Mouse (Mus musculus): ENCODE results near the gene Emg1. TPM values are rescaled to one million over a fixed set of nuclear protein-coding genes. Genes with fewer than 3 reads are reported as not detected.
"Not testable (repeated sequence)": the region's sequence is repeated elsewhere in the genome, so short reads cannot be mapped to it uniquely, and the experiment has no call there.

The Emg1 gene
- polyA plus RNA-seq, 1 experiment from 2014 or later = 118 TPM

DNA sequence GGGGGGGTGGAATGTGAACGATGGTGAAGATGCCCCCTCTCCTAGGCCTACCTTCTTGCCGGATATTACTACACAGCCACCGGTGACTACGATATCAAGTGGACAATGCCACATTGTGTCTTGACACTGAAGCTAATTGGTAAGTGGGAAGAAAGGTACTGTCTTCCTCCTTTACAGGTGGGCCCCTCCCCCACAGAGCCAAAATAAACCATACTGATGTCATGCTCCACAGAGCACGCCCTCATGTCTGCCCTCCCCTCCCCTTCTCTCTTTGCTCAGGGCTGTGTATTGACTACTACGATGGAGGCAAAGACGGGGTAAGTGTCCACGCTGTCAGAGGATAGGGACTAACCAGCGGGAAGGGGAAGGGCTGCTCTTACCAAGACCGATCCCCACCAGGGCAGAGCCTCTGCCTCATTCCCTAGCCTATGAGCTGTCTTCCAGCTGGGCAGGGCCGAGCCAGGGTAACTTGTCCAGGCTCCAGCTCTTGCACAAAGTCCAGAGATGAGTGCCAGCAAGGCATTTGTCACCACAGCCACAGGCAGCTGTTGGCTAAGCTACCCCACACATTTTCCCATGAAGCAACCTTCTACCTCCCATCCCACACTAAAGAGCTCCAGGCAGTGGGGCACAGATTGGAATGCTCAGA lies 11.9 kb downstream of the Emg1 start:
- 91% methylated on average over 11 of the region's 11 CpGs for WGBS
- H3K9ac ChIP-seq = no peak overlapping the region
- peaks cover 62% of the 10 kb centered on the region for H3K36me3 ChIP-seq
- H3K9me3 ChIP-seq = no peaks in the 10 kb centered on the region
- H3K4me3 ChIP-seq = no peak overlapping the region
- no peak overlapping the region for H3K27ac ChIP-seq
- no peaks in the 10 kb centered on the region for H3K27me3 ChIP-seq
- H3K4me2 ChIP-seq = no peak overlapping the region
- peak; percentile 21; the same call in 1 of the 2 replicates for ATAC-seq (ENCODE audit: low FRiP score)
- H3K4me1 ChIP-seq (replicated peaks) = no peaks in the 10 kb centered on the region

DNA sequence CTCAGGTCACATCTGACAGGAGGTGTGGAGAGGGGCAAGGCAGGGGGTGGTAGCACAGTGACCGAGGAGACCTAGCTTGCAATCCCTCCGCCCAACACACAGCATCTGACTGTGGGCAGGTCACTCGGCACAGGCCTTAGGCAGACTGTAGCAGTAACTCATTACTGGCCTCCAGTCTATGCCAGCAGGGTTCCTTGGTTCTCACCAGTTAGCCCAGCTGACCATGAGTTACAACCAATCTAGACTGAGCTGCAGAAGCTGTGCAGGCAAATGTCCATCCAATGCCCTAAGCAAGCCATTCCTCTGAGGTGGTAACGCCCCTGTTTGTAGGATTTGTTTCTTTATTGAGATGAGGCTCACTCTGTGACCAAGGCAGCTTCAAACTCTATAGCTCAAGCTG lies 12.6 kb downstream of the Emg1 start:
- H3K27ac ChIP-seq = no peak overlapping the region
- no peak overlapping the region for H3K9ac ChIP-seq
- peaks cover 5% of the 10 kb centered on the region; the same call in 1 of the 2 replicates for H3K4me1 ChIP-seq (replicated peaks)
- WGBS = 86% methylated on average over 4 of the region's 4 CpGs
- no peak for ATAC-seq (ENCODE audit: low FRiP score)
- peaks cover 55% of the 10 kb centered on the region for H3K36me3 ChIP-seq
- H3K4me2 ChIP-seq = no peak overlapping the region
- H3K27me3 ChIP-seq = no peaks in the 10 kb centered on the region
- no peak overlapping the region for H3K4me3 ChIP-seq
- H3K9me3 ChIP-seq = no peaks in the 10 kb centered on the region

DNA sequence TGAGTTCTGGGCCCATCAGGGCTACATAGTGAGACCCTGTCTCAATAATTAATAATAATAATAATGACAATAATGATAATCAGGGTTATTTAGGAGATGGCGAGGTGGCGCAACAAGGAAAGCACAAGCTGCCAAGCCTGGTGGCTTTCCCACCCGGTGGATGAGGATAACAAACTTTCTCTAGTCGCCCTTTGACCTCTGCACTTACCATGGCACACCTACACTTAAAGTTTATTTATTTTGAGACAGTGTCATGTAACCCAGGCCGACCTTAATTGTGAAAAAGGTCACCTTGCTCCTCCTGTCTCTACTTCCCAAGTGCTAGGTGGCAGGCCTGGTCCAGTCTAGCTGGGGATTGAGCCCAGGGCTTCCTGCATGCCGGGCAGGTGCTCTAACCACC lies 13.2 kb downstream of the Emg1 start:
- no peaks in the 10 kb centered on the region for H3K27me3 ChIP-seq
- H3K36me3 ChIP-seq = peaks cover 49% of the 10 kb centered on the region
- WGBS = 89% methylated on average over 6 of the region's 6 CpGs
- no peak overlapping the region for H3K4me2 ChIP-seq
- no peak for ATAC-seq (ENCODE audit: low FRiP score)
- H3K4me1 ChIP-seq (replicated peaks) = peaks cover 11% of the 10 kb centered on the region; the same call in 1 of the 2 replicates
- no peaks in the 10 kb centered on the region for H3K9me3 ChIP-seq
- H3K9ac ChIP-seq = no peak overlapping the region
- no peak overlapping the region for H3K27ac ChIP-seq
- H3K4me3 ChIP-seq = no peak overlapping the region

DNA sequence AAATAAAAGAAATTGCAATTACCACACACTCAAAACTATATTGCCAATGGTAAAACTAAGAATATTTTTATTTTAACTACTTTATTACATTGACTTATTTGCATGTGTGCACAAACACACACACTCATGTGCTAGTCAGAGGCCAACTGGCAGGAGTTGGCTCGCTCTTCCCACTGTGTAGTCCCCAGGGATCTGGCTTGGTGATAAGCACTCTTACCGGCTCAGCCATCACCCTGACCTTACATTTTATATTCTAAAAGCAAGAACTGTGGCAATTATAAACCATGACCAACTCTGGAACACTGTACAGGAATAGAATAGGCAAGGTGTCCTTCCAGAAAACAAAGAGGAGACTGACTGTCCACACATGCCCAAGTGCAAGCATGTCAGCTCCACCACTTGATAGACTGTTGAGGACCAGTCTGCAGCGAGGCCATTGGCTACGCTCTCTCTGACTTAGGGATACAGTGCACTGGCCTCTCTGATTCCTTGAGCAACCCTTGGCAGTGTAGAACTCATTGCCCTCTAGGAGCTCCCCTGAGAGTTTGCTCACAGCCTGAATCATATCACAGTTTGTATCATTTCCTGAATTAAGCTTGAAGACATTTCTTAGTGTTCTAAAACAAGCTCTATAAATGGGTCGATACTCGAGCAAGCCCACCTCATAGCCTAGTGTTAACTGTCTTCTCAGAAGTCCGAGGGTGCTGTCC lies 15.4 kb downstream of the Emg1 start:
- Histone ChIP-seq H3K4me3 (no peak overlapping the region), H3K27ac (no peak overlapping the region), H3K4me1 (replicated peaks) (peaks cover 11% of the 10 kb centered on the region; the same call in 1 of the 2 replicates), H3K27me3 (no peaks in the 10 kb centered on the region), H3K9me3 (no peaks in the 10 kb centered on the region), H3K9ac (no peak overlapping the region), H3K4me2 (no peak overlapping the region), H3K36me3 (peaks cover 30% of the 10 kb centered on the region)
- ATAC-seq (ENCODE audit: low FRiP score) = no peak
- WGBS = 91% methylated on average over 7 of the region's 7 CpGs

DNA sequence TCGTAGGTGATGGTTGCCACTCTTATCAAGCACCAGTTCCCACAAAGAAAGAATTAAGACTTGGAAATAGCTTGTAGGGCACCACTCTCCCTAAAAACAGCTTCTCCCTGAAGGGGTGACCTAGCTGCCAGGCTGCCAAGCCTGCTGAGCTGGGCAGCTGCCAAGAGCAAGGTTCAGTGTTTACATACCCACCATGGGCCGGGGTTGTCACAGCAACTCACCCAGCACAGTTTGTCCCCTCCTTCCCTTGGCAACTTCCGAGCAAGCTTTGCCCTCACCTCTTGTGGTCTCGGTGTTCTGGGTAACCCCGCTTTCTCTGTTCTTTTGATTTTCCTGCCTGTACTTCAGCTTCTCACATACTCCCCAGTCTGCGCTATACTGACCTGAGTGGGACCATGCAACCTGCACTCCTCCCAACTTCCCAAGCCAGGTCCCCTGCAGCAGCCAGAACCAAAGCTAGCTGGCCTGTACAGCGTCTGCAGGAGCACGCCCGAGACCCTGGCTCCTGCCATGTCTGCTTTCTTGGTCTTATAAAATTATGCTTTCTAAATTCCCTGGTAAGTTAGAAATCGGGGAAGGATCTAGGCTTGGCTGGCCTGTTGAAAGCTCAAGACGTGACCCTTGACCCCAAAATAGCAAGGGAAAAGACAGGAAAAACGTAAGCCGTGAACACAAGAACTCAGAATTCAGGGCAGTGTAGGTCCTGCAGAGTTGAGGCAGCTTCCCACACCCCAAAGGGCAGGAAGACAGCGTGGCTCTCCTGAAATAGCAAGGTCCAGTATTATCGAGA lies 17.6 kb downstream of the Emg1 start:
- Histone ChIP-seq H3K27me3 (no peaks in the 10 kb centered on the region), H3K9me3 (no peaks in the 10 kb centered on the region), H3K4me2 (no peak overlapping the region), H3K4me3 (no peak overlapping the region), H3K4me1 (replicated peaks) (peaks cover 11% of the 10 kb centered on the region; the same call in 1 of the 2 replicates), H3K27ac (peak overlapping the region; percentile 68), H3K9ac (0 out of 2 replicates have a peak overlapping the region, but pooled peaks have one; percentile 6), H3K36me3 (peaks cover 9% of the 10 kb centered on the region)
- 80% methylated on average over 15 of the region's 15 CpGs for WGBS
- ATAC-seq (ENCODE audit: low FRiP score) = peak; percentile 70

DNA sequence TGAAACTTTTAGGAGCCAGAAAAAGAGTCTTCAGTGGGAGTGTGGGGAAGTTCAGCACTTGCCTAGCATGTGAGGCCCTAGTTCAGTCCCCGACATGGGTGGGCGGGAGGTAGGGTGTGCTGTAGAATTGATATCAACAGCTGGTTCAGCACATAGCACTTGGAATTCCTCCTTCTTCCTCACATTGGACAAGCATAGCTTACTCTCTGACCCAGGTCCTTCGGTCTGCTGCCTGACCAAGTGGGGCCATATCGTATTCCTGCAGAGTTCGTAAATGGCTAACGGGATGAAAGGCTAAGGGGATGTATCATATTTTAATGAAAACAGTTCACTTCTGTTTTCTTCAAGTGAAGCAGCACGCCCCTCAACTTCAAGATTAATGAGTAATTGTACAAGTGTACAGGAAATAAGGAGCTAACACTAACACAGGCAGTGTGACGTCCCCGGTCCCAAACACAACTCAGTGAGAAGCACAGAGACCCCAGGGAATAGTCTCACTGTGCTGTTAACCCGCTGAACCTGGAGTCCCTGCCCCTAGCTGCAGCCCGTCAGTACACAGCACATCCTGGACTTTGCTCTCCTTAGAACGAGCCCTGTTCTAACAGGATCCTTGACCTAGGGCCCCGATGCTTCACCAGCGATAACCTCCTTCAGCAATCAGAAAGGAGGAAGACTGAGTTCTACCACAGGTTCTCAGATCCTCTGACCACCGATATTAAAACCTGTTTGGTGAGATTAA lies 18.6 kb downstream of the Emg1 start:
- ATAC-seq (ENCODE audit: low FRiP score) = no peak
- Histone ChIP-seq H3K9ac (no peak overlapping the region), H3K4me2 (no peak overlapping the region), H3K9me3 (no peaks in the 10 kb centered on the region), H3K27me3 (no peaks in the 10 kb centered on the region), H3K4me3 (no peak overlapping the region), H3K27ac (peak overlapping the region; percentile 68; the same call in 1 of the 2 replicates), H3K36me3 (no peaks in the 10 kb centered on the region; the same call in 1 of the 2 replicates), H3K4me1 (replicated peaks) (peaks cover 11% of the 10 kb centered on the region; the same call in 1 of the 2 replicates)
- 80% methylated on average over 15 of the region's 15 CpGs for WGBS

DNA sequence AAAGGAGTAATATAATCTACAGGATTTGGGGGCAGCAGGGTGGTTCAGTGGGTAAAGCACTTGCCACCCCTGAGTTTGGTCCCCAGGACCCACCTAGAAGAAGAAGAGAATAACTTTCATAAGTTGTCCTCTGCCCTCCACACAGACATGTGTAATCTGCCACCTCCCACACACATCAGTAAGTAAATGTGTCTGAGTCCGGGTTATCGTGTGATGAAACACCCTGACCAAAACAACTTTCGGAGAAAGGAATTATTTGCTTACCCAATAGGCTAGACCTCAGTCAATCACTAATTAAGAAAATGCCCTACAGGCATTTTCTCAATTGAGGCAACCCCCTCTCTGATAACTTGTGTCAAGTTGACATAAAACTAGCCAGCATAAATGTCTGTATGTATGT lies 21.5 kb downstream of the Emg1 start:
- WGBS = 92% methylated on average over 3 of the region's 3 CpGs
- H3K4me2 ChIP-seq = no peak overlapping the region
- no peak overlapping the region for H3K27ac ChIP-seq
- ATAC-seq (ENCODE audit: low FRiP score) = no peak
- no peaks in the 10 kb centered on the region for H3K27me3 ChIP-seq
- no peak overlapping the region for H3K4me3 ChIP-seq
- 0 out of 2 replicates have a peak, but pooled peaks cover 3% of the 10 kb centered on the region for H3K36me3 ChIP-seq
- H3K9me3 ChIP-seq = no peaks in the 10 kb centered on the region
- peaks cover 11% of the 10 kb centered on the region; the same call in 1 of the 2 replicates for H3K4me1 ChIP-seq (replicated peaks)
- no peak overlapping the region for H3K9ac ChIP-seq

DNA sequence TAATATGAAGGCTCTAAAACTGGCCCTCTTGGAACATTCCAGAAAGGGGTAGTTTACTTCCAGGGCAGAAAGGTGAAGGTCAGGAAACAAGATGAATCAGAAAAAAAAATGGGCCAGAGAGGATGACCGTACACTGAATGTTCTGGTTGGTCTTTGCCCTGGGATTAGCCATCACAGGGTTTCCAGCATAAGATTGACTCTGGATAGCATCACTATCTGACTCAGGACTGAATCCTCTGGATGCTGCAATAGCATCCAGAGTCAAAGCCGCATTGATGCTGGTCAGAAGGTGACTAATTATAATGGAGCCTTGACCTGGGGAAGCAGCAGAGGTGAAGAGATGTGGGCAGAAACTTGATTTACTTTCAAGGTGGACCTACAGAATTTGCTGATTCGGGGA lies 23.0 kb downstream of the Emg1 start:
- H3K4me1 ChIP-seq (replicated peaks) = peaks cover 2% of the 10 kb centered on the region; the same call in 1 of the 2 replicates
- H3K9ac ChIP-seq = no peak overlapping the region
- H3K4me3 ChIP-seq = no peak overlapping the region
- 90% methylated on average over 3 of the region's 3 CpGs for WGBS
- H3K27me3 ChIP-seq = no peaks in the 10 kb centered on the region
- H3K27ac ChIP-seq = no peak overlapping the region
- no peak overlapping the region for H3K4me2 ChIP-seq
- H3K9me3 ChIP-seq = no peaks in the 10 kb centered on the region
- ATAC-seq (ENCODE audit: low FRiP score) = no peak
- H3K36me3 ChIP-seq = 0 out of 2 replicates have a peak, but pooled peaks cover 3% of the 10 kb centered on the region

DNA sequence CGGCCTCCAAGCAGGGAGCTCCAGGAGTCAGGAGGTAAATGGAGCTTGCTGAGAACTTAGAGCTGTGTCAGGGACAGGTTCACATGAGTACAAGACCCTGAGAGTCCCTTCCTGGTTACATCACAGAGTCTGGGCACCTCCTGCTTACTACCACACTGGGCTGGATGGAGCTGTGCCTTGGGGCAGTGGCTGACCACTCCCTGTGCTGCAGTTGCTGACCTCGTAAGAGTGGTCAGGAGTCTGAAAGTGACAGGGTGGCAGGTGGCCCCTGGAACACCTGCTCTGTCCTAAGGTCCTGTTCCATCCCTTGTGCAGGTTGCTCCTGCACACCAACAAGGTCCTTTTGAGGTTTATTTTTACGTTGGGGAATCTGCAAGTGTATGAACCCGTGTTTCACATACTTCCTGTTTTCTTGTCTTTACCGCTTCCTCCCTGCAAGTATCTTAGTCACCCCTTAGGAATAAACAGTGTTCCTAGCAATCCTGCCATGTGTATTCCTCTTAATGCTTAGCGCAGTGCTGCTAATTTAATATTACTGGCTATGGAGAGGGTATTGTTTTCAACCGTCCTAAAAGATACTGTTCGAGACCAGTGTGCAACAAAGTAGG lies 23.7 kb downstream of the Emg1 start:
- H3K4me2 ChIP-seq = no peak overlapping the region
- no peak overlapping the region for H3K27ac ChIP-seq
- H3K27me3 ChIP-seq = no peaks in the 10 kb centered on the region
- no peaks in the 10 kb centered on the region for H3K4me1 ChIP-seq (replicated peaks)
- WGBS = 91% methylated on average over 8 of the region's 8 CpGs
- H3K4me3 ChIP-seq = no peak overlapping the region
- 0 out of 2 replicates have a peak, but pooled peaks cover 3% of the 10 kb centered on the region for H3K36me3 ChIP-seq
- no peak for ATAC-seq (ENCODE audit: low FRiP score)
- H3K9ac ChIP-seq = no peak overlapping the region
- H3K9me3 ChIP-seq = no peaks in the 10 kb centered on the region

DNA sequence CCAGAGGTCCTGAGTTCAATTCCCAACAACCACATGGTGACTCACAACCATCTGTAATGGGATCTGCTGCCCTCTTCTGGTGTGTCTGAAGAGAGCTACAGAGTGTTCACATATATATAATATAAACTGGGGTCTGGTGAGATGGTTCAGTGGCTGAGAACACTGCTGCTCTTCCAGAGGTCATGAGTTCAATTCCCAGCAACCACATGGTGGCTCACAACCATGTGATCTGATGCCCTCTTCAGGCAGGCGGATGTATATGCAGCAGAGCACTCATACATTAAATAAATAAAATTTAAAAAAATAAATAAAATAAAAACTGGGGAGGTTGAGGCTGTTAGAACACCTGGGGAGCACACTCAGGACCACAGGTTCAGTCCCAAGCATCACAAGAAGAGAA lies 25.3 kb downstream of the Emg1 start:
- H3K27me3 ChIP-seq; H3K9ac ChIP-seq; H3K4me2 ChIP-seq; ATAC-seq (ENCODE audit: low FRiP score); H3K4me1 ChIP-seq (replicated peaks); H3K9me3 ChIP-seq; H3K27ac ChIP-seq; H3K36me3 ChIP-seq; H3K4me3 ChIP-seq: not testable (repeated sequence)
- WGBS = 93% methylated on average over 1 of the region's 1 CpGs

DNA sequence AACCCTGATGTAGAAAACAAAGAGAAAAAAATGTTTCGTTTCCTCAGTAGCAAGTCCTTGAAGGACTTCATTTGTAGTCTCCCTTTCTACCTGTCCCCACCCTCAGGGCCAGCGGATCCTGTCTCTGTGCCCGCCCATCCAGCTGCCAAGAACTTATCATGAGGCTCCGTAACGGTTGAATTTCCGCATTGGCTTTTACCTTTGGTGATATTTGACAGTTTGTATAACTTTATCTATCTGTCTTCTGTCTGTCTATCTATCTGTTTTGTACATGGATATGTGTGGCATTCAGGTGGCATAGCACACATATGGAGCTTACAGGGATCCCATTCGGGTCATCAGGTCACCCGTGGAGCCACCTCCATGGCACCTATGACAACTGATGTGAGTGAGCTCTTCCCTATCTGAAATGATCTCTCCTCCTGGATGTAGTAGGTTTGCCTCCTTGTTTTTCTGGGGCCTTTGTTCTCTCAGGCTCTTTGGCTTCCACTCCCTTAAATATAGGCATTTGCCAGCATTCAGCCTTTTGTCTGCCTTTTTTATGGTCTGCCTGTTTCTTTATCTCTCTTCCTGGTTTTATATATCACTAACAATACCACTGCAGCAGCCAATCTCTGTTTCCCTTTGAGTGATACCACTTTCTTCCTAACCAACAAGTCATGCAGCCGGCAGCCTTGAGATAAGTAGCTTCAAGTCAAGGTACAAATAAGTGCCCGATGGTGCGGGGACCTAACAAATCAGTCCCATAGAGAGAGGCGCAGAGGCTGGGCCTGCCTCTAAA lies 26.2 kb downstream of the Emg1 start:
- 0 out of 2 replicates have a peak, but pooled peaks cover 3% of the 10 kb centered on the region for H3K36me3 ChIP-seq
- H3K9me3 ChIP-seq = no peaks in the 10 kb centered on the region
- H3K4me2 ChIP-seq = no peak overlapping the region
- no peak for ATAC-seq (ENCODE audit: low FRiP score)
- H3K4me1 ChIP-seq (replicated peaks) = no peaks in the 10 kb centered on the region
- H3K27ac ChIP-seq = no peak overlapping the region
- WGBS = 88% methylated on average over 12 of the region's 12 CpGs
- no peak overlapping the region for H3K4me3 ChIP-seq
- no peak overlapping the region for H3K9ac ChIP-seq
- H3K27me3 ChIP-seq = no peaks in the 10 kb centered on the region
